Mouse (Mus musculus): ENCODE data around the gene Tdp2. TPM values are rescaled to one million over a fixed set of nuclear protein-coding genes. Genes with fewer than 3 reads are reported as not detected.
A peak's percentile ranks its signal among the peaks of the same experiment; 100 is the strongest.
"Not testable (repeated sequence)": the region's sequence is repeated elsewhere in the genome, so short reads cannot be mapped to it uniquely, and the experiment has no call there.

Gene Tdp2
- polyA plus RNA-seq, 1 experiment from 2014 or later: 31.6 TPM

DNA sequence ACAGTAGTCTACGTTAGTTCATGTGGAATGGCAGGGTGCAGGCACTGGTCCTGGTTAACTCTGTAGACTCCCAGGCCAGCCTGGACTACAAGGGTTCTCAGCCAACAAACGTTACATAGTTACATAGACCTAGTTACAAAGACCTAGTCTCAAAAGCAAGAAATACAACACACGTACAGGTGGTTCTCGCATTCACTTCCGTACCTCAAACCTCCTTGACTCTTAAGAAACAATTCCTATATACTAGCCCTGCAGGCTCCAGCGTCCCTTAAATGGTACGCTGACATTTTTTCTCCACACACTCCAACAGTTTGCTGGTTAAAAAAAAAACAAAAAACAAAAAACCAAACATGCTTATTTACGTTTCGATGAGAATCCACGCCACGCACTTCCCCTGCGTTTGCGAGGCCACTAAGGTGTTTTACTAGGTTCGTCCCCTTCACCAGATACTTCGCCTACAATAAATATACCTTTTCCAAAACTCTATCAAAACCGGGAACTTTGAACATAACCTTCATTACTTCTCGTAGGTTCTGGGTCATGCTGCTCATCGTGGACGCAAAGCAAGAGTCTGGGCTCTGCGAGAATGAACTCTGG lies 625 bp upstream of the Tdp2 start:
- H3K27ac ChIP-seq (replicated peaks): peak overlapping the region; percentile 90
- H3K9ac ChIP-seq: peak overlapping the region; percentile 48
- no peak for ATAC-seq (ENCODE audit: low FRiP score, low read depth)
- WGBS: 4% methylated on average over 20 of the region's 20 CpGs
- H3K27me3 ChIP-seq: no peaks in the 10 kb centered on the region
- H3K36me3 ChIP-seq: no peaks in the 10 kb centered on the region
- H3K4me1 ChIP-seq (replicated peaks): peaks cover 31% of the 10 kb centered on the region
- H3K9me3 ChIP-seq: no peaks in the 10 kb centered on the region
- H3K4me3 ChIP-seq: peak overlapping the region; percentile 91
- H3K4me2 ChIP-seq: peak overlapping the region; percentile 78

DNA sequence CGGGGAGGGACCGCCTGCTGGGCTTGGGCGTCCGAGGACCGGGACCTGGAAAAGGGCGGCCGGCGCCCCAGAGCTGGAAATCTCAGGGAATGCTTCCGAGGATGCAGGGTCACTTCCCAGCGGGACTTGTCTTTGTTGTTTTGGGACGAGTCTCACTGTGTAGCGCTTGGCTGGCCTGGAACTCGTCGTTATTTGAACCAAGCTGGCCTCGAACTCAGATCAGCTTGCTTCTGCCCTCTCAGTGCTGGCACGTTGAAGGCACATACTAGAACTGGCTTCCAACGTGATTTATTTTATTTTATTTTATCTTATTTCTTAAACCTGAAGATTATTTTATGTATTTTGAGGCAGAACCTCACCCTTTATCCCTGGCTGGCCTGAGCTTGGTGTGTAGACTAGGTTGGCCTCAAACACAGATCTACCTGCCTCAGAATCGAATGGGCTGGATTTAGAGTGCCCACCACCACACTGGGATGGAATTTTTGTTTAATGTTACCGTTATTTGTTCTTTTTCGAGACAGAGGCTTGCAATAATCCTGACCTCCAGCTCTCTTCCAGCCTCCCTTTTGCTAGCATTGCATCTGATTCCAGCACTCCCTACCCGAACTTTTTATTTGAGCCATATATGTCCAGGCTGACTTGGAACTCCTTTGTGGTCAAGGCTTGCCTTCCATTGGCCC lies 792 bp downstream of the Tdp2 start:
- peak; percentile 24 for ATAC-seq (ENCODE audit: low FRiP score, low read depth)
- H3K27ac ChIP-seq (replicated peaks): peak overlapping the region; percentile 90
- H3K4me2 ChIP-seq: peak overlapping the region; percentile 78
- H3K27me3 ChIP-seq: no peaks in the 10 kb centered on the region
- peaks cover 31% of the 10 kb centered on the region for H3K4me1 ChIP-seq (replicated peaks)
- no peaks in the 10 kb centered on the region for H3K36me3 ChIP-seq
- peak overlapping the region; percentile 91 for H3K4me3 ChIP-seq
- no peaks in the 10 kb centered on the region for H3K9me3 ChIP-seq
- peak overlapping the region; percentile 81 for H3K9ac ChIP-seq
- WGBS: 6% methylated on average over 21 of the region's 21 CpGs

DNA sequence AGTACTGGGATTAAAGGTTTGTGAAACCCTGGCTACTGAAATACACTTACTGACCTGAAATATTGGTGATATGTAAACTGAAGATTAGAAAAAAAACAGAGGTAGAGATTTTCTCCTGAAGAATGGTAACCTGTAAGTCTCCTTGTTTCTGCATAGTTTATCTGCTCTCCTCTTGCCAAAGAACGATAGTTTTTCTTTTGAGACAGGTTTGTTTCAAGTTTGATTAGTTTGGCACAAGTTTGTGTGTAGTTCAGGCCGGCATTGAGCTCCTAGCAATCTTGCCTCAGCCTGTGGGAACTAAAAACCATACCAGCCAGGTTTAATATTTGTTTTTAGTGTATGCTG lies 1.3 kb downstream of the Tdp2 start:
- ATAC-seq (ENCODE audit: low FRiP score, low read depth): no peak
- WGBS: 65% methylated on average over 2 of the region's 2 CpGs
- no peaks in the 10 kb centered on the region for H3K36me3 ChIP-seq

DNA sequence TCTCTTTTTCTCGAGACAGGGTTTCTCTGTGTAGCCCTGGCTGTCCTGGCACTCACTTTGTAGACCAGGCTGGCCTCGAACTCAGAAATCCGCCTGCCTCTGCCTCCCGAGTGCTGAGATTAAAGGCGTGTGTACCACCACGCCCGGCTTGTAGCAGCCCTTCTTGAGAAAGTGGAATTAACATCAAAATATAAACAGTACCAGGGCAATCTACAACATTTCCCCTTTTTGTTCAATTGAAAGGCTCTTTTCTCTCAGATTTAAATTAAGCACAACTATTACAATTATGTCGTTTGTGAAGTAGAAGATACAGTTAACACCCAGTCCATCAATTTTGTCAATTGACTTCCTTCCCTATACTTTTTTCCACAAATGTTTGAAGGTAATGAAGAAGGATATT lies 6.3 kb downstream of the Tdp2 start:
- not testable (repeated sequence) for H3K9me3 ChIP-seq

More for the DNA sequence above, 1.3 kb downstream of the Tdp2 start:
- peak overlapping the region; percentile 81 for H3K9ac ChIP-seq
- peak overlapping the region; percentile 78 for H3K4me2 ChIP-seq
- no peaks in the 10 kb centered on the region for H3K9me3 ChIP-seq
- H3K27ac ChIP-seq (replicated peaks): no peak overlapping the region
- H3K27me3 ChIP-seq: no peaks in the 10 kb centered on the region
- peak overlapping the region; percentile 91 for H3K4me3 ChIP-seq
- peaks cover 31% of the 10 kb centered on the region for H3K4me1 ChIP-seq (replicated peaks)

DNA sequence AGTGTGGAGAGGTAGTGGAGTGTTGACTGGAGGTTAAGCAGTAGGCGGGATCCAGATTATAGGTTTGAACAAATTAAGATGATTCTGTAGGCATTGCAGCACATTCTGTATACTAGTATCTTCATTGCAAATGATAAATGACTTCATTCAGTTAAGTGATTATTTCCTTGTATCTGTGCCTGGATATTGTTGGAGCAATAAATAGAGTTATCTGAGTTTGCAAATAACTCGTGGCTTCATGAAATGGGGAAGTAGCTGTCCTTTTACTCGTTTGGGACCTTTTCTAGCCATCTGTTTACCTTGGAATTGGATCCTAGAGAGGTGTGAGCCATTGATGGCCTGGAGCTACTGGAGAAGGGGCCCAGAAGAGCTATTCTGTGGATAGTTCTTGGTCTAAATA lies 8.4 kb downstream of the Tdp2 start:
- no peaks in the 10 kb centered on the region for H3K9me3 ChIP-seq
- no peak overlapping the region for H3K4me2 ChIP-seq
- peaks cover 7% of the 10 kb centered on the region; the same call in 1 of the 2 replicates for H3K36me3 ChIP-seq
- no peak overlapping the region for H3K27ac ChIP-seq (replicated peaks)
- ATAC-seq (ENCODE audit: low FRiP score, low read depth): no peak
- no peak overlapping the region for H3K4me3 ChIP-seq
- no peaks in the 10 kb centered on the region for H3K27me3 ChIP-seq
- no peak overlapping the region for H3K9ac ChIP-seq
- WGBS: 83% methylated on average over 3 of the region's 3 CpGs
- H3K4me1 ChIP-seq (replicated peaks): peaks cover 8% of the 10 kb centered on the region

More for the DNA sequence above, 6.3 kb downstream of the Tdp2 start:
- peaks cover 20% of the 10 kb centered on the region for H3K4me1 ChIP-seq (replicated peaks)
- 94% methylated on average over 8 of the region's 8 CpGs for WGBS
- H3K4me2 ChIP-seq; ATAC-seq (ENCODE audit: low FRiP score, low read depth); H3K4me3 ChIP-seq; H3K9ac ChIP-seq; H3K27ac ChIP-seq (replicated peaks); H3K27me3 ChIP-seq; H3K36me3 ChIP-seq: not testable (repeated sequence)

DNA sequence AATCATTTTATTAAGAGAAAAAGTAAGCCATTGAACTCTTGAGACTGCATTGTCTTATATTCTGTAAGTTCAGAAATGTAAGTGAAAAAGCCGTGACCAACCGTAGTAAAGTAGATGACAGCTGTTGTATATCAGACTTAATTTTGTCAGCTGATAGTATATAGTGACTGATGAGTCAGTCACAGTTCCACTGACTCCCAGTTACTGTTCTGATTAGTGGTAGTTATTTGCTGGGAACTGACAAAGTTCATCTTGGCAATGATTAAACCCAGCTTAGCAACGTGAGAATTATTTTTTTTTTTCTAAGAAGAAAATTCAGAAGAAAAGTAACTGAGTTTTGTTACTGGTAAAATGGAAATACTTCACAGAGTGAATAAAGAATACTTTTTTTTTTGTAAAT lies 10.2 kb downstream of the Tdp2 start:
- ATAC-seq (ENCODE audit: low FRiP score, low read depth): no peak
- Histone ChIP-seq H3K27ac (replicated peaks) (no peak overlapping the region), H3K9ac (no peak overlapping the region), H3K4me1 (replicated peaks) (peaks cover 18% of the 10 kb centered on the region), H3K27me3 (no peaks in the 10 kb centered on the region), H3K36me3 (peaks cover 7% of the 10 kb centered on the region; the same call in 1 of the 2 replicates), H3K4me3 (no peak overlapping the region), H3K4me2 (no peak overlapping the region), H3K9me3 (no peaks in the 10 kb centered on the region)
- 91% methylated on average over 3 of the region's 3 CpGs for WGBS

DNA sequence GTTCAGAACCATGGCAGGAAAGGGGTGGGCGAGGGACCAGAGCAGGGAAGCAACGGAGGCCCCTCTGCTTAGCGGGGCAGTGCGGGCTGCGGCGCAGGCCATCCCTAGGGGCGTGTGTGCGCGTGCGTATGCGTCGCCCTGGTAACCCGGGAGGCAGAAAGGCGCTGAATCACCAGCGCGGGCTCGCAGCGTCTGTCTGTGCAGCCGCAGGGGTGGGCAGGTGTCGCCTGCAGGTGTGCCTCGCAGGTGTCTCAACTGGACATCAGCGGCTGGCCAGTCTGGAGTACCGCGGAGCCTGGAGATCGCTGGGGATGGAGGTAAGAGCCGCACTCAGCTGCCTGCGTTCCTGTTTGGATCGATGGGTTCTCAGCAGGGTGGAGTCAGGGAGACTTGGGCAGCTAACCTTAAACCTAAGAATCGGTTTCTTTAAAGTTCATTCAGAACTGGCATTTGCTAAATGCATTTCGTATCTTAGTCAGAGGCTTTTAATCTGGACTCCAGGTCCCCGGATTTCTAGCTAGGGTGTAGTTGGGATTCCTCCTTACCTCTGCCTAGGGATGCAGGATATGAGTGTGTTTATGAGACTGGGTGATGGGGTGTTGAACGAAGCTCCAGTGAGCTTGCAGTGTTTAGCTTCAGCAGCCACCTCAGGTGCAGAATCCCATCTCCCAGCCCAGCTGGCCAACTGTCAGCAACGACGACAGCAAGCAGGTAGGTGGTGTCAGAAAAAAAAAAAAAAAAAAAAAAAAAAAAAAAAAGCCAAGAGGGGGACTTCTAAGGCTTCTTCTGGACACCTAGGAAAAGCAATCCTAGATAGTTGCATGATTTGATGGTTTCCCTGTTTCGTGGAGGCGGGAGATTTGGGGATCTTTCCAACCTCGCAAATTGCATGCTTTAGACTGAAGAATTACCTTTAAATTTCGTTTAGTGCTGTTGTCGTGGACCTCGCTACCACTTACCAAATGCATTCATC lies 13.8 kb downstream of the Tdp2 start, which contains the start of gene D130043K22Rik:
D130043K22Rik (plus strand) TSS at position 153 of the 973 bp plus-strand sequence.
- no peaks in the 10 kb centered on the region for H3K27me3 ChIP-seq
- H3K27ac ChIP-seq (replicated peaks): peak within 1 kb of the TSS; percentile 34; the same call in 1 of the 2 replicates
- peaks cover 7% of the 10 kb centered on the region; the same call in 1 of the 2 replicates for H3K36me3 ChIP-seq
- 7% methylated on average over 40 of the region's 40 CpGs for WGBS
- no peaks in the 10 kb centered on the region for H3K9me3 ChIP-seq
- peaks cover 18% of the 10 kb centered on the region for H3K4me1 ChIP-seq (replicated peaks)
- ATAC-seq (ENCODE audit: low FRiP score, low read depth): peak; percentile 95
- H3K4me3 ChIP-seq: peak within 1 kb of the TSS; percentile 51
- H3K4me2 ChIP-seq: peak within 1 kb of the TSS; percentile 67
- peak within 1 kb of the TSS; percentile 39 for H3K9ac ChIP-seq

DNA sequence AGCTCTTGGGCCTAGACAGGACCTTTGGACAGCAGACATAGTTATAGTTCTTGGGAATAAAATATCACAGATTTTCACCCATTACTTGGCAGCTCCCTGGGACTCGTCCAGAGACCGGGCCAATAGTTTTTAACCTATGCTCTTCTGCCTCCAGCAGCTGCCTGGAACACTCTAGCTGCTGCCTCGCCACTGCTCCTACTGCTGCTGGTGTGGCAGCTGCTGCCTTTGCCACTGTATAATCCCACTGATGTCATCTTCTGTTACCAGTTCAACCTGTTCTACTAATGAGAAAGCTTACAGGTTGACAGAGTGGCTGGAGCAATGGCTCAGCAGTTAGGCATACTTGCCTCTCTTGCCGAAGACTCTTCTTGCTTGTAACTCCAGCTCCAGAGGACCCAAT lies 17.8 kb downstream of the Tdp2 start:
- Histone ChIP-seq H3K27ac (replicated peaks) (no peak overlapping the region), H3K4me1 (replicated peaks) (peaks cover 18% of the 10 kb centered on the region), H3K4me2 (no peak overlapping the region), H3K4me3 (no peak overlapping the region), H3K36me3 (no peaks in the 10 kb centered on the region), H3K9me3 (no peaks in the 10 kb centered on the region), H3K9ac (no peak overlapping the region), H3K27me3 (no peaks in the 10 kb centered on the region)
- WGBS: 88% methylated on average over 4 of the region's 4 CpGs
- no peak for ATAC-seq (ENCODE audit: low FRiP score, low read depth)

DNA sequence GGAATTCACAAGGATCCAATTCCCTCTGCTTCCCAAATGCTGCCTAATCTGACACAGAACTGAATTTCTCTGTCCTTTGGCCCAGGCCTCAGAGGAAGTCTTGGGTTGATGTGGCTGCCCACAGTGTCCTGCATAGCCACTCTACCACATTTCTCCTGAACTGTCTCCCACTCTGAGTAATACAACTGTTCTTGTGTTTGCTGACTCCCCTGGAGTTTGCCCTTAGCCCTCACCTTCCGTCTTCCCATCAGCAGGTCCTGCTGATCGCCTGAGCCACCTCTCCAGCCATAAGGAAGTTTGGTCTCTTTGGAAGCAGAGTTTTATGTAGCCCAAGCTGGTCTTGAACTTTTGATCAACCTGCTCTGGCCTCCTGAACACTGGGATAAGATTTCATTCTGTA lies 20.5 kb downstream of the Tdp2 start:
- H3K4me1 ChIP-seq (replicated peaks): no peaks in the 10 kb centered on the region
- no peak overlapping the region for H3K27ac ChIP-seq (replicated peaks)
- no peaks in the 10 kb centered on the region for H3K9me3 ChIP-seq
- H3K9ac ChIP-seq: no peak overlapping the region
- no peaks in the 10 kb centered on the region for H3K36me3 ChIP-seq
- no peak overlapping the region for H3K4me3 ChIP-seq
- 90% methylated on average over 2 of the region's 2 CpGs for whole genome bisulfite sequencing
- H3K4me2 ChIP-seq: no peak overlapping the region
- no peak for ATAC-seq (ENCODE audit: low FRiP score, low read depth)
- H3K27me3 ChIP-seq: no peaks in the 10 kb centered on the region

DNA sequence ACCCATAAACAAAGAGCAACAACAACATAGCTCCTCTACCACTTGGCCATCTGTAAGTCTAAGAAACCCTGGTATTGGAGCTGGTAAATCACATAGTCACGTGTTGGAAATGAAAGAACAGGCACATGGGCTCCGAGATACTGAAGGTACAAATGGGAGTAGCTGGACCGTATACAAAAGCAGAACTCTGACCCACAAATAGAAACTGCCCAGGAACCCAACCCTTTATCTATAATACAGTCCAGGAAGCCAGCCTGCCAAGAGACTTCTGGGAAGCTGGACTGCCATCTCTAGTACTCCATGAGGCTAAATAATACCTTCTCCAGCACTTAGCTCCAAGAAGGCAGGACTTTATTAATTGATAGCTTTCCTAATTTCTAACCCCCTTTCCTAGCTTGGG lies 21.1 kb downstream of the Tdp2 start:
- H3K9me3 ChIP-seq: no peaks in the 10 kb centered on the region
- 82% methylated on average over 3 of the region's 3 CpGs for WGBS
- no peaks in the 10 kb centered on the region for H3K4me1 ChIP-seq (replicated peaks)
- H3K27me3 ChIP-seq: no peaks in the 10 kb centered on the region
- H3K4me3 ChIP-seq: no peak overlapping the region
- no peak overlapping the region for H3K27ac ChIP-seq (replicated peaks)
- no peak overlapping the region for H3K9ac ChIP-seq
- ATAC-seq (ENCODE audit: low FRiP score, low read depth): no peak
- H3K4me2 ChIP-seq: no peak overlapping the region
- no peaks in the 10 kb centered on the region for H3K36me3 ChIP-seq

DNA sequence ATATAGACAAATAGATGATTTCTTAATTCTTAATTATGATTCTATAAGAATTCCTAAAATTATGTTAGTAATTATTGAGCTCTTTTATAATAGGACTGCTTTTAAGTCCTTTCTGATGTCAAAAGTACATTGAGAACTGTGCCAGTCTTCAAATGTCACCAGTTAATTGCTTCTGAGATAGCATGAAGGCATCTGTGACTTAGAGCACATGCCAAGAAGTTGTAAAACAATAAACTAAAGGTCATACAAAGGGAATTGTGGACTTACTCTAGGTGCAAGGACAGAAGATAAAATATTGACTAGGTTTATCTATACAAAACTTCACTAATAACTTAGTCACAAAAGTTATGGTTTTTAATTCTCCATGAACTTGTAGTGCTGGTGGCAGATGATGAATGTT lies 27.6 kb downstream of the Tdp2 start:
- Histone ChIP-seq H3K9ac (no peak overlapping the region), H3K36me3 (no peaks in the 10 kb centered on the region), H3K4me1 (replicated peaks) (no peaks in the 10 kb centered on the region), H3K9me3 (no peaks in the 10 kb centered on the region), H3K27ac (replicated peaks) (no peak overlapping the region), H3K27me3 (no peaks in the 10 kb centered on the region), H3K4me3 (no peak overlapping the region), H3K4me2 (no peak overlapping the region)
- ATAC-seq (ENCODE audit: low FRiP score, low read depth): no peak

DNA sequence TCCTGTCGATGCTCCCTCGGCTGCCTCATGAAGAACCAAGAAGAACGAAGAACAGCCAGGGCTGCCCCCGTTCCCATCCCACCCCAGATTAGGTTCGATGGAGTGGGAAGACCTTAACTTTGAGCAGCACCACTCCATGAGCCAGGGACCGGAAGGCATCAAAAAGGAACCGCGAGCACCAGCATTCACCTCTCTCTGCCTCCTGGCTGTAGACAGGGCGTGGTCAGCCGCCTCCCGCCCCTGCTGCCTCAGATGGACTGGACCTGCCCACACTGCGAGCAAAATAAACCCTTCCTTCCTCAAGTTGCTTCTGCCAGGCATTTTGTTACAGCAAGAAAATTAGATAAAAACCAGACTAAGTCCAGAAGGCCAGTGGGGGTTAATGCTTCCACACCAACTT lies 29.6 kb downstream of the Tdp2 start:
- no peak overlapping the region for H3K9ac ChIP-seq
- no peaks in the 10 kb centered on the region for H3K36me3 ChIP-seq
- no peak overlapping the region for H3K4me2 ChIP-seq
- no peak overlapping the region for H3K4me3 ChIP-seq
- H3K27ac ChIP-seq (replicated peaks): no peak overlapping the region
- H3K4me1 ChIP-seq (replicated peaks): no peaks in the 10 kb centered on the region
- 86% methylated on average over 12 of the region's 12 CpGs for WGBS
- no peak for ATAC-seq (ENCODE audit: low FRiP score, low read depth)
- no peaks in the 10 kb centered on the region for H3K27me3 ChIP-seq
- no peaks in the 10 kb centered on the region for H3K9me3 ChIP-seq
